Mouse (Mus musculus) granulocyte monocyte progenitor cell, adult 5-6 weeks (primary cell): ENCODE results near the gene Ncor1. TPM values are rescaled to one million over a fixed set of nuclear protein-coding genes. Genes with fewer than 3 reads are reported as not detected.
"Not testable (repeated sequence)": the region's sequence is repeated elsewhere in the genome, so short reads cannot be mapped to it uniquely, and the experiment has no call there.

Experiments used
- ATAC-seq: replicated peaks from 2 replicates; pipeline ENCODE4 v1.8.0; 2016; ENCODE audit warnings: mild to moderate bottlenecking, moderate TSS enrichment, inconsistent platforms; ENCODE audit not compliant: poor library complexity, severe bottlenecking
- total RNA-seq, 2 experiments: library from RNA; stranded (forward) in 1 of 2; stranded (reverse) in 1 of 2; fragments of 200-712, 200-1000 nt in 1 of 2; fragments of >200 nt in 1 of 2; fragmentation: Nextera tagmentation in 1 of 2; gene quantifications; 2 replicates each; pipeline ENCODE4 v1.2.3; 2014 to 2017

Ncor1 gene
- total RNA-seq, 2 experiments from 2014 or later = 271 to 349 TPM

GRCm38 (mm10) chr11:62371776-62372175 is 86.6 kb downstream of the Ncor1 start:
- no peak for ATAC-seq

GRCm38 (mm10) chr11:62369924-62370323 is 88.4 kb downstream of the Ncor1 start:
- no peak for ATAC-seq

GRCm38 (mm10) chr11:62366879-62367278 is 91.5 kb downstream of the Ncor1 start:
- ATAC-seq = no peak

GRCm38 (mm10) chr11:62355216-62355615 is 103.1 kb downstream of the Ncor1 start:
- ATAC-seq = no peak

- ATAC-seq = no peak
Observed at GRCm38 (mm10) chr11:62351948-62352347, 106.4 kb downstream of the Ncor1 start.

- ATAC-seq = no peak
Observed at GRCm38 (mm10) chr11:62343002-62343401, 115.3 kb downstream of the Ncor1 start.

- no peak for ATAC-seq
Observed at GRCm38 (mm10) chr11:62332228-62332627, 126.1 kb downstream of the Ncor1 start.

GRCm38 (mm10) chr11:62331141-62331540 is 127.2 kb downstream of the Ncor1 start:
- ATAC-seq = no peak

GRCm38 (mm10) chr11:62323659-62324058 is 134.7 kb downstream of the Ncor1 start:
- ATAC-seq = no peak

- no peak for ATAC-seq
Observed at GRCm38 (mm10) chr11:62320097-62320496, 138.2 kb downstream of the Ncor1 start.

GRCm38 (mm10) chr11:62317746-62318145 is 140.6 kb downstream of the Ncor1 start:
- ATAC-seq = no peak

- no peak for ATAC-seq
Observed at GRCm38 (mm10) chr11:62314984-62315383, 143.4 kb downstream of the Ncor1 start.

GRCm38 (mm10) chr11:62309296-62309695 is 149.0 kb downstream of the Ncor1 start:
- no peak for ATAC-seq

- ATAC-seq = no peak
Observed at GRCm38 (mm10) chr11:62305866-62306265, 152.5 kb downstream of the Ncor1 start.

- no peak for ATAC-seq
Observed at GRCm38 (mm10) chr11:62298883-62299282, 159.5 kb downstream of the Ncor1 start.

- no peak for ATAC-seq
Observed at GRCm38 (mm10) chr11:62294121-62294520, 164.2 kb downstream of the Ncor1 start.

- no peak for ATAC-seq
Observed at GRCm38 (mm10) chr11:62287700-62288099, 170.6 kb downstream of the Ncor1 start.

- ATAC-seq = peak; percentile 44
Observed at GRCm38 (mm10) chr11:62285020-62285419, 173.3 kb downstream of the Ncor1 start.

GRCm38 (mm10) chr11:62284020-62284419 is 174.3 kb downstream of the Ncor1 start:
- ATAC-seq = not testable (repeated sequence)

GRCm38 (mm10) chr11:62281601-62281997 is 176.7 kb downstream of the Ncor1 start:
- peak; percentile 17; the same call in 1 of the 2 replicates for ATAC-seq

GRCm38 (mm10) chr11:62280675-62281600 is 177.4 kb downstream of the Ncor1 start, which contains the start of the genes Zswim7 and Ttc19:
TSS of gene Zswim7 (minus strand) at chr11:62281375.
TSS of gene Ttc19 (plus strand) at chr11:62281473.
- peak; percentile 66 for ATAC-seq

GRCm38 (mm10) chr11:62278027-62278426 is 180.3 kb downstream of the Ncor1 start:
- peak; percentile 71 for ATAC-seq
